Mouse (Mus musculus): ENCODE measurements around the gene Fzd4. TPM values are rescaled to one million over a fixed set of nuclear protein-coding genes. Genes with fewer than 3 reads are reported as not detected.

Gene Fzd4
- polyA plus RNA-seq, 1 experiment, result 0.60 TPM

- no peak for TF ChIP-seq FOSL1 (IDR thresholded peaks at IDR 0.05; ENCODE audit: insufficient read depth, low read length, poor library complexity, severe bottlenecking)
- no peak for TF ChIP-seq CTCF (IDR thresholded peaks at IDR 0.05; ENCODE audit: control insufficient read depth, insufficient read depth, insufficient read length)
- TF ChIP-seq MAX (IDR thresholded peaks at IDR 0.05), result no peak
- no peak for TF ChIP-seq MYOG (IDR thresholded peaks at IDR 0.05; ENCODE audit: control insufficient read depth, extremely low read depth, insufficient read length)
- TF ChIP-seq MYOD1 (IDR thresholded peaks at IDR 0.05; ENCODE audit: control insufficient read depth, insufficient read length, low read depth), result no peak
- H3K79me2 ChIP-seq (ENCODE audit: control insufficient read depth, insufficient read depth), result no peaks in the 10 kb centered on the region
- H3K27me3 ChIP-seq (ENCODE audit: control insufficient read depth, insufficient read depth, insufficient read length), result no peaks in the 10 kb centered on the region
- no peak overlapping the region for H3K4me3 ChIP-seq (ENCODE audit: insufficient read depth, poor library complexity, severe bottlenecking)
- no peak overlapping the region for H3ac ChIP-seq (ENCODE audit: control insufficient read depth, insufficient read length, low read depth)
- no peaks in the 10 kb centered on the region for H3K79me3 ChIP-seq (ENCODE audit: low read depth)
- H3K36me3 ChIP-seq (ENCODE audit: control insufficient read depth, insufficient read depth), result no peaks in the 10 kb centered on the region
These were observed 36.5 kb upstream of the Fzd4 start for GRCm38 (mm10) chr7:89367643-89368042.

- no peaks in the 10 kb centered on the region for H3K79me2 ChIP-seq (ENCODE audit: control insufficient read depth, insufficient read depth)
- no peaks in the 10 kb centered on the region for H3K79me3 ChIP-seq (ENCODE audit: low read depth)
- no peak overlapping the region for H3K4me3 ChIP-seq (ENCODE audit: insufficient read depth, poor library complexity, severe bottlenecking)
- no peaks in the 10 kb centered on the region for H3K36me3 ChIP-seq (ENCODE audit: control insufficient read depth, insufficient read depth)
- no peak overlapping the region for H3ac ChIP-seq (ENCODE audit: control insufficient read depth, insufficient read length, low read depth)
- H3K27me3 ChIP-seq (ENCODE audit: control insufficient read depth, insufficient read depth, insufficient read length), result no peaks in the 10 kb centered on the region
- TF ChIP-seq FOSL1 (IDR thresholded peaks at IDR 0.05; ENCODE audit: insufficient read depth, low read length, poor library complexity, severe bottlenecking), result no peak
- TF ChIP-seq USF1 (IDR thresholded peaks at IDR 0.05; ENCODE audit: low read depth), result no peak
- no peak for TF ChIP-seq CEBPB (IDR thresholded peaks at IDR 0.05; ENCODE audit: low read depth)
- no peak for TF ChIP-seq CTCF (IDR thresholded peaks at IDR 0.05; ENCODE audit: control insufficient read depth, insufficient read depth, insufficient read length)
- TF ChIP-seq MYOG (IDR thresholded peaks at IDR 0.05; ENCODE audit: control insufficient read depth, extremely low read depth, insufficient read length), result no peak
- no peak for TF ChIP-seq MYOD1 (IDR thresholded peaks at IDR 0.05; ENCODE audit: control insufficient read depth, insufficient read length, low read depth)
- TF ChIP-seq MAX (IDR thresholded peaks at IDR 0.05), result no peak
These were observed 34.1 kb upstream of the Fzd4 start for GRCm38 (mm10) chr7:89370086-89370485.

- TF ChIP-seq MYOD1 (IDR thresholded peaks at IDR 0.05; ENCODE audit: control insufficient read depth, insufficient read length, low read depth), result no peak
- TF ChIP-seq FOSL1 (IDR thresholded peaks at IDR 0.05; ENCODE audit: insufficient read depth, low read length, poor library complexity, severe bottlenecking), result no peak
- TF ChIP-seq MAX (IDR thresholded peaks at IDR 0.05), result no peak
- TF ChIP-seq CEBPB (IDR thresholded peaks at IDR 0.05; ENCODE audit: low read depth), result no peak
- TF ChIP-seq MYOG (IDR thresholded peaks at IDR 0.05; ENCODE audit: control insufficient read depth, extremely low read depth, insufficient read length), result no peak
- TF ChIP-seq USF1 (IDR thresholded peaks at IDR 0.05; ENCODE audit: low read depth), result no peak
- TF ChIP-seq CTCF (IDR thresholded peaks at IDR 0.05; ENCODE audit: control insufficient read depth, insufficient read depth, insufficient read length), result no peak
- Histone ChIP-seq H3K79me3 (ENCODE audit: low read depth) (no peaks in the 10 kb centered on the region), H3ac (ENCODE audit: control insufficient read depth, insufficient read length, low read depth) (no peak overlapping the region), H3K36me3 (ENCODE audit: control insufficient read depth, insufficient read depth) (no peaks in the 10 kb centered on the region), H3K4me3 (ENCODE audit: insufficient read depth, poor library complexity, severe bottlenecking) (no peak overlapping the region), H3K79me2 (ENCODE audit: control insufficient read depth, insufficient read depth) (no peaks in the 10 kb centered on the region), H3K27me3 (ENCODE audit: control insufficient read depth, insufficient read depth, insufficient read length) (no peaks in the 10 kb centered on the region)
These were observed 33.2 kb upstream of the Fzd4 start for GRCm38 (mm10) chr7:89370917-89371316.

GRCm38 (mm10) chr7:89371623-89372295 is 32.4 kb upstream of the Fzd4 start:
- Histone ChIP-seq H3ac (ENCODE audit: control insufficient read depth, insufficient read length, low read depth) (no peak overlapping the region), H3K27me3 (ENCODE audit: control insufficient read depth, insufficient read depth, insufficient read length) (no peaks in the 10 kb centered on the region), H3K36me3 (ENCODE audit: control insufficient read depth, insufficient read depth) (no peaks in the 10 kb centered on the region), H3K79me2 (ENCODE audit: control insufficient read depth, insufficient read depth) (no peaks in the 10 kb centered on the region), H3K4me3 (ENCODE audit: insufficient read depth, poor library complexity, severe bottlenecking) (no peak overlapping the region), H3K79me3 (ENCODE audit: low read depth) (no peaks in the 10 kb centered on the region)
- TF ChIP-seq CEBPB (IDR thresholded peaks at IDR 0.05; ENCODE audit: low read depth) (no peak), MYOD1 (IDR thresholded peaks at IDR 0.05; ENCODE audit: control insufficient read depth, insufficient read length, low read depth) (no peak), MAX (IDR thresholded peaks at IDR 0.05) (no peak), USF1 (IDR thresholded peaks at IDR 0.05; ENCODE audit: low read depth) (no peak), FOSL1 (IDR thresholded peaks at IDR 0.05; ENCODE audit: insufficient read depth, low read length, poor library complexity, severe bottlenecking) (no peak), MYOG (IDR thresholded peaks at IDR 0.05; ENCODE audit: control insufficient read depth, extremely low read depth, insufficient read length) (no peak), CTCF (IDR thresholded peaks at IDR 0.05; ENCODE audit: control insufficient read depth, insufficient read depth, insufficient read length) (no peak)

GRCm38 (mm10) chr7:89380935-89381705 is 23.0 kb upstream of the Fzd4 start:
- no peak overlapping the region for H3K4me3 ChIP-seq (ENCODE audit: insufficient read depth, poor library complexity, severe bottlenecking)
- H3ac ChIP-seq (ENCODE audit: control insufficient read depth, insufficient read length, low read depth), result no peak overlapping the region
- H3K79me2 ChIP-seq (ENCODE audit: control insufficient read depth, insufficient read depth), result no peaks in the 10 kb centered on the region
- H3K79me3 ChIP-seq (ENCODE audit: low read depth), result no peaks in the 10 kb centered on the region
- H3K36me3 ChIP-seq (ENCODE audit: control insufficient read depth, insufficient read depth), result no peaks in the 10 kb centered on the region
- H3K27me3 ChIP-seq (ENCODE audit: control insufficient read depth, insufficient read depth, insufficient read length), result no peaks in the 10 kb centered on the region
- TF ChIP-seq MYOD1 (IDR thresholded peaks at IDR 0.05; ENCODE audit: control insufficient read depth, insufficient read length, low read depth) (no peak), MYOG (IDR thresholded peaks at IDR 0.05; ENCODE audit: control insufficient read depth, extremely low read depth, insufficient read length) (no peak), MAX (IDR thresholded peaks at IDR 0.05) (no peak), USF1 (IDR thresholded peaks at IDR 0.05; ENCODE audit: low read depth) (no peak), CTCF (IDR thresholded peaks at IDR 0.05; ENCODE audit: control insufficient read depth, insufficient read depth, insufficient read length) (no peak), FOSL1 (IDR thresholded peaks at IDR 0.05; ENCODE audit: insufficient read depth, low read length, poor library complexity, severe bottlenecking) (no peak), CEBPB (IDR thresholded peaks at IDR 0.05; ENCODE audit: low read depth) (no peak)
